Mouse (Mus musculus): Measurements from ENCODE around the gene Gtf2h4.
A peak's percentile ranks its signal among the peaks of the same experiment; 100 is the strongest.

The Gtf2h4 gene

DNA sequence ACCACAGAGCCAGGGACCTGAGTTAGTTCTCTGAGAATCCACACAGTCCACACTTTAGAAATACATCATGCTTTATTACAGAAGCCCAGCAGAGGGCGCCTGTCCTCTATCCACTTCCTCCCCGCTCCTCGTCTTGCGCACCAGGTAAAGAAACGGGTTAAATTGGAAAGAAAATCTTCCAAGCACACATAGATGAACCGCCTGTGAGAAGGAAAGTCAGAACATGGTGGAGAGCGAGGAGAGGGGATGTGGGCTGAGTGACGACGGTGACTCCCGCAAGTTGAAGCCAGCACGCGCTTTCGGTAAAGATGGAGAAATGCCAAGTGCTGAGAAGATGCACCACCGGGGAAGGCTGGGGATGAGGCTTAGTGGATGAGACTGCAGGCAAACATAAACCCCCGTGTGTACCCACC is 37.8 kb downstream of the Gtf2h4 start:
- peak; percentile 82 for DNase-seq

GRCm38 (mm10) chr17:35635202-35635601 is 38.3 kb downstream of the Gtf2h4 start:
- no peak for DNase-seq

- DNase-seq = peak; percentile 55
Observed at GRCm38 (mm10) chr17:35633992-35634391, 39.5 kb downstream of the Gtf2h4 start.

- DNase-seq = no peak
Observed at GRCm38 (mm10) chr17:35626537-35626936, 47.0 kb downstream of the Gtf2h4 start, which contains the start of gene Gm9573. TSS of gene Gm9573 (minus strand) at chr17:35626637.
